Mouse (Mus musculus) left cerebral cortex, postnatal 10 days (tissue): ENCODE results near the gene Gm20388. TPM values are rescaled to one million over a fixed set of nuclear protein-coding genes. Genes with fewer than 3 reads are reported as not detected.
"Not testable (repeated sequence)": the region's sequence is repeated elsewhere in the genome, so short reads cannot be mapped to it uniquely, and the experiment has no call there.

Experiments used
- DNase-seq, 2 experiments: peaks; one replicate each; pipeline ENCODE4 v3.0.0; 2021 to 2022; ENCODE audit warnings: low spot score in 2 of 2, mixed read lengths in 1 of 2; ENCODE audit errors: extremely low spot score in 1 of 2
- intact Hi-C: fragments of 180-260 bp; cut with DNase I; formaldehyde crosslinking; loops from one replicate; pipeline ENCODE4 v1.15.1; 2025
- total RNA-seq, 2 experiments: library from RNA; stranded (reverse); gene quantifications; 2 replicates each; pipeline ENCODE4 v1.2.3; 2021

The Gm20388 gene
- total RNA-seq, 2 experiments from 2014 or later, result 4.4 to 9.0 TPM

DNA sequence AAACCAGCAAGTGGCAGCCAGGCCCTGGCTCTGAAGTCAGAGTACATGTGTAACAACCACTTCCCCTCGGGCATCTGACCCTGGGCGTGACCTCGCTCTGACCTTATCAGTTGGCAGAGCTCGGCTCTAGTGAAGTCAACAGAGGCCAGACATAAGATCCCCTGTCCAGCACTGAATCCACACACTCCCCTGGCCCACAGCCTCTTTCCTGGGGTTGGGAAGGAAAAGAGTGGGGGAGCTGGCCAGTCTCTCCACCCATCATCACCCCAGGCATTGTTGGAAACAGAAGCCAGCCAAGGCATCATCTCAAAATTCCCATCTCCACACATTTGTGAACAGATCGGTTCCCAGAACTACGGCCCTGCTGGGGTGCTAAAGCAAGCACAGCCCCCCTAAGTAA, 1507.4 kb downstream of the Gm20388 start:
- peak in 1 of 2 experiments; percentile 48 for DNase-seq
- intact Hi-C loops, result no loop called here

DNA sequence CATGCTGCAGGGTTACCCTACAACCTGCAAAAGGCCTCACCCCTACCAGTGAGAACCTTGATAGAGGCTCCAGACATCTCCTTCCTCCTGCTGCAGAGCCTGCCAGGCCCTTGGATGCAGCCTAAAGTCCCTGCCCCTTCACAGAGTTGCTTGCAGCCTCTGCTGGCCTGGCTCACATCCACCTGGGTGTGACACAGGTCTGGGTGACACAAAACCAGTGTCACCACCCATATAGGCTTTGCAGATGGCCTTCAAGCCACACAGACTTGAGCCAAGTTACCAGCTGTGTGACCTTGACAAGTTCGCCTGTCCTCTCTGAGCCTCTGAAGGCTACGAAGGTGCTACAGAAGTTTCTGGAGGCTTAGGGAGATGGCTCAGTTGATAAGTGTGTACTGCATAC, 1508.9 kb downstream of the Gm20388 start:
- no peak for DNase-seq
- intact Hi-C loops, result no loop called here

DNA sequence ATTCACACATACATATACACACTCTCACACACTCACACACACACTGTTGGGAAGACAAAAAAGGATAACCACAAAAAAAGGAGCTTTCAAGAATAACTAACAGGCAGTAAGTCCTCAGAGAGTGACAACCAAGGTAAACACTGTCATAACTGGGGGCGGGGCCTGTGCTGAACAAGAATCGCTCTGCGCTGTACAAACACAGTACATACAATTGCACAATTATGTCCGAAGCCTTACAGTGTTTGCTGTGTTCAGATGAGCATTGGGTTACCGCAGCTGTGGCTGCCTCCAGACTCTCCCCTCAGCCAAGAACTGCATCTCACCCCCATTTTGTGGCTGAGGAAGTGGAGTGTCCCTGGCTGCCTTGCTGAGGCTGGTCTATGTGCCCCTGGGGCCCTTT, 1510.4 kb downstream of the Gm20388 start:
- intact Hi-C loops, result no loop called here
- no peak for DNase-seq

DNA sequence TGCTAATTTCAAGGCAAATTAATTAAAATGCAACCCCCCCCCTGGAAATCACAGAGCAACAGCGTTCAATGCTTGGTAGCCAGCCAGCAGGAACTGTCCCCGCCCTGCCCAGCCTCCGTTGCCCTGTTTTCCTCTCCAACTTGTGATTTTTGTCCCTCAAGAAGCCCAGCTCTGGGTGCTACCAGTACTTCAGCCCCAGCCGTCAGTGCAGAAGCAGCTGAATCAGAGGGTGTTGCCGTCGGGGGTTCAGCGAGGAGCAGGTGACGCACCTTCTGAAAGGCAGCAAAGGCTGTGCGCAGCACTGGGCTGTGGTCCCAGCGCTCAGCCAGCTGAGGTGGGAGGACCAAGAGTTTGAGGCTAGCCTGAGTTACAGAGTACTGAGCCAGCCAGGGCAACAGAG, 1513.4 kb downstream of the Gm20388 start:
- no peak for DNase-seq
- intact Hi-C loops, result no loop called here

DNA sequence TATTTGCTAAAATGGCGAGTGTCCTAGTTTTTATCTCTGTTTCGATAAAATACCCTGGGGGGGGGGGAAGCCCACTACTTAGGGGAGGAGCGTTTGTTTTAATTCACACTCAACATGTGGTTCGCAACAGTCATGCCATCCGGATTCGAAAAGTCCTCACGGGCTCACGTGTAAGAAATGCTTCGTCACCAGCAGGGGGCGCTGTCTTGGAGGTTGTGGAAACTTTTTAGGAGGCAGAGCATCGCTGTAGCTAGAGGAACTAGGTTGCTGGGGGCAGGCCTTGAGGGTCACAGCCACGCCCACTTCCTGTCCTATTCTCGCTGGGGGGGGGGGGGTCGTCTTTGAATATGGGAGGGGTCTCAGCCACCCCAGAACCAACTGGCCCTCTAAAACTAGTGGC, 1514.0 kb downstream of the Gm20388 start:
- intact Hi-C loops, result no loop called here
- no peak for DNase-seq

DNA sequence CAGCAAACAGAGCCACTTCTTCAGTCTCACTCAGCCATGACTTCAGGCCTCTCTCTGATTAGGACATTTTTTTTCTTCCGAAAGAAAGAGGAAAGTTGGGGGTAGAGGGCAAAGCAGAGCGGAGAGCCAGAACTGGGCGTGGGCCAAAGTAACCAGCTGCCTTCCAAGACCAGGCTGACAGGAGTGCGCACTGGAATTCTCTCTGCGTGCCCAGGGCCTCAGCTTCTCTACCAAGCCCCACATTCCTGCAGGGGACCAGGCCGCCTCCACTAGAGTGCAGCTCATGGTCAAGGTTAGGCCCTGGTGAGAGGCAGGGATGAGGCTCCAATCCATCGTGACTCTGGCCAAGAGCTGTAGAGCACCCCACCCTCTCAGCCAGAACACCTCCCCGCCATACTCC, 1520.9 kb downstream of the Gm20388 start:
- DNase-seq, result peak in 1 of 2 experiments; percentile 58
- intact Hi-C loops, result no loop called here

DNA sequence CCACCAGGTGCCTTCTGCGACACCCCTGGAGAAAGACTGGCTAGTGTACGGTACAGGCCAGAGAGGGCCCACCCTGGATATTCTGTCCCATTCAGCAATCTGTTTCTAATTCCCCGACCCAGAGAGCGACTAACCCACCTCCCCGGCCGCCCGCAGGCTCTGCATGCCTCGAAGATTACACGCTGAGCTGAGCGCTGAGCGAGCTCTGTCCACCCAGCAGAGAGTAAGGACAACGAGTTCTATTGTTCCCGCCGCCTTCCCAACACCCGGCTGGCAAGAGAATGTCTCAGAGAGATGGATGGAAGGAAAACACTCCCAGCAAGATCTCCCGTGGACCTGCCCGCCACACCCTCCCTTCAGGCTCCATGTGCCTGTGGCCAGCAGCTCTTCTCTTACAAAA, 1522.8 kb downstream of the Gm20388 start:
- peak in 1 of 2 experiments; percentile 68 for DNase-seq
- intact Hi-C loops, result no loop called here

DNA sequence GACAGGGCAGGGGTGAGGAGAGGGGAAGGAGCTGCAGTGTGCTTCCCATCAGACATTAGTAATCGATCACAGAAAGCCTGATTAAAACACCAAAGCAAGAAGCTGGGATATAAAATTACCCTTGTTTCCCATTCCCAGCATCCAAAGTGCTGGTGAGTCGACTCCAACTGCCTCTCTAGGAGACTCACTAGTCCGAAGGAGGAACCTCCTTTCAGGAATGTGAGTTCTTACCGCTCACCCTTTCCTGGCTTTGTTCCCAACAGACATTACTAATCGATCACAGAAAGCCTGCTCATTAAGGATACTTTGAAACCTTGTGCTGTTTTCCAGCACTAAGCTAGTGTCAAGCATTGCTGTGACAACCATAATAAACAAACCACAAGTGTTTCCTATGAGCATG, 1526.0 kb downstream of the Gm20388 start:
- no peak for DNase-seq
- intact Hi-C loops, result no loop called here

DNA sequence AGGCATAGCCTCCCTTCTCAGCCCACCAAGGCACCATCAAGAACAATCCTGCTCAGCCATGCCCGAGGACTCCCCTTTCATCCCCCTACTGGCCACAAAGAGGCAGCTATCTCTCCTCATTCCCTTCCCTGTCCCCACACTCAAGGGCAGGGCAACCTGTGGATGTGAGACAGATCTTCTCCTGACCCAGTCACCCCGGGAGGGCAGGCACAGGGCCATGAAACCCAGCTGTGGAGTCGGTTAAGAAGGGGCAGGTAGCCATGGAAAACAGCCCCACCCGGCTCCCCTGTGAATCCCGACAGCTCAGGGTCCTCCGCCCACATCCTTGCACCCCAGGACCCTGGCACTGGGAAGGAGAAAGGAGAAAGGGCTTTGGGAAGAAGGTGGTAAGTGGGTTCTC, 1526.9 kb downstream of the Gm20388 start:
- intact Hi-C loops, result no loop called here

DNA sequence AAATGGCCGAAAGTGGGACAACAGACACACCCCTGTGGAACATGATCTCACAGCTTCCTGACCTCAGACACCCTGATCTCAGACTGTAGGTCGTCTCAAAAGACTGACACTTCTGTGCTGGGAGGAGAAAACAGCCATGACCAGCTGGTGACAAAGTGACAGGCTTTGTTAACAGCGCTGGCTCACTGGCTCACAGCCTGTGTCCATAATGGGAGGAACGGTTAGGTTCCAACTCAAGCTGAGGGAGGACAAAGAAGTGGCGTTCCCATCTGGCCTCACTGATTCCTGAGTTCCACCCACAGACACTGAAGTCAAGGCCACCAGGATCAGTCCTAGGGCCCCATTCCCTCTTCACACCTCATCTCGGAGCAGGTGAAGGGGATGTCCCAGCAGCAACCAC, 1527.5 kb downstream of the Gm20388 start:
- intact Hi-C loops, result no loop called here
- no peak for DNase-seq

More for the DNA sequence above, 1526.9 kb downstream of the Gm20388 start:
- DNase-seq, result peak in 1 of 2 experiments; percentile 82

DNA sequence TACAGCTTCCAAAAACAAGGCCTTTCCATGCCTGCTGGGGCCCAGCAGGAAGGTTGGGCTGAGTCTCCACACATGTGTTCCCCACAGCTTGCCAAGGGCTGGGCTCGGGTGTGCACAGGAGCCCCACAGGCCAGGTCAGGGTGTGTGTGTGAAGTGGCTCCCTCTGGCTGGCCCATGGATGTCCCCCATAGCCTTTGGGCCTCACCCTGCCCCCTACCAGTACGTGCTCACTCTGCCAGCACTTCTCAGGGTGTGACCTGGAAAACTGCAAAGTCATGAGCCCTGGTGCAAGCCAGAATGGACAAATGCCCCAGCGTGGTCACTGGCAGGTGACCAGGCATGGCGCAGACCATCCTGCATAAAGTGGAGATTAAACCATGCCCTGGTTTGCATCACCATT, 1528.7 kb downstream of the Gm20388 start:
- peak in 1 of 2 experiments; percentile 65 for DNase-seq

DNA sequence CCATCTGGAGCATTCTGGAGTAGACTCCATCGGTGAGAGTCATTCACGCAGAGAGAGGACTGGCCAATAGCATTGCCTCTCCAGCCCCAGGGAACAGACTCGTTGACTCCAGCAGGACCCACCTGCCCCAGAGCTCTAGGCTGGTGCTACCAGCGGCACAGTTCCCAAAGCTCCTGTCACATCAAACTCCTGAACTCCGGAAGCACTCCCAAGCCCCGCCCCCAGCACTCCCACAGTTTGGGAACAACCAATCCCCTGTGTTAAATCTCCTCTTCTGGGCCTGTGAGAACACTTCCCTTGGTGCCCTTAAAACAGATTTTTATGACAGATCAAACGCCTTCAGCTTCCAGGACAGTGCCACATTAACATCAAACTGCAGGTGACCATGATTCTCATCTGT, 1532.7 kb downstream of the Gm20388 start:
- DNase-seq, result no peak
- intact Hi-C loops, result no loop called here

More for the DNA sequence above, 1528.7 kb downstream of the Gm20388 start:
- intact Hi-C loops, result no loop called here

DNA sequence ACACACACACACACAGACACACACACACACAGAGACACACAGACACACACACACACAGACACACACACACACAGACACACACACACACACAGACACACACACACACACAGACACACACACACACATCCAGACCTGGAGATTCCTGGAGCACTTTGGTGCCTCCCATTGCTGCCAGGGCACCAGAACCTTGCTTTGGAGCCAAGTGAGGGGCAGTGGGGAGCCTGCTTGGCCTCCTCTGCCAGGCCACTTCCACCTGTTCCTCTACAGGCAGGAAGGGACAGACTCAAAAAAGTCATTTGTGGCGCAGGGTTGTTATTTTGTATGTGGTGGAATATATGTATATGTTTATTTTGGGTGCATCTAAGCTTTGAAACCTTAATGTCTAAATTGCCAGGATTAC, 1533.9 kb downstream of the Gm20388 start:
- intact Hi-C loops, result not testable (repeated sequence)

DNA sequence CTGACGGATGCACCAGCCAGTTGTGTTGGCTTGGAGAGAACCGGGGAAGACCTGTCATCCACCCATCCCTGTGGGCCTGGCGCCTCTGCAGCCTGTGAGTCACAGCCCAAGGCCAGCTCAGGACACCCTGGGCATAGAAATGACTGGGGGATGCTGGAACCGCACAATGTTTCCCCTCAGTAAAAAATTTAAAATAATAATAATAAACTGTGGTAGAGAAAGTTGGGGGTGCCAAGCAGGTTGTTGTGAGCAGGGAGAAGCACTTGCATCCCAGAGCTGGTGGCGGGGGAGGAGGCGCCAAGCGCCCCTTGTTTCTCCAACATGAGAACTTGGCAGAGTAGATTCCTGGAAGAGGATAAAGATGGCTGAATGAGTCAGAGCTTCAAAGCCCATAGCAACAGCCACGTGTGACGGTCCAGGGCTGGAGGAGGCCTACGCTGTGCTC, 1534.4 kb downstream of the Gm20388 start:
- DNase-seq, result peak in 1 of 2 experiments; percentile 31
- intact Hi-C loops, result no loop called here

More for the DNA sequence above, 1533.9 kb downstream of the Gm20388 start:
- DNase-seq, result not testable (repeated sequence)

DNA sequence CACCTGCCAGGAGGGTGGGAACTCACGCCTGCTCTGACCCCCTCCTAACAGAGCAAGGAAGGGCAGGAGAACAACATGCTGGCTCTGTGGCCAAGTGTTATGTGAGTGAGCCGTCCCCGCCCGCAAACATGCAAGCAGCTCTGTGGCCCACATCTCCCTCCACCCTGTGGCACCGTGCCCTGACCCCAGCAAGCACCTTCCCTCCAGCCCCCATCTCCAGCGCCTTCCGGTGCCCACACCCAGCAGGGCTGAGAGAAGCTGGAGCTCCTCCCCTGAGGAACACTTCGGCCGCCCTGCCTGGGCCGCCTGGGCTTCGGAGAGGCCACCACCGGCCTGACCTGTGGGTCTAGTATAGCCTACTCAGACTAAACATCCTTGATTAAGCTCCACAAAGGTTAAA, 1535.5 kb downstream of the Gm20388 start:
- intact Hi-C loops, result no loop called here
- DNase-seq, result no peak

DNA sequence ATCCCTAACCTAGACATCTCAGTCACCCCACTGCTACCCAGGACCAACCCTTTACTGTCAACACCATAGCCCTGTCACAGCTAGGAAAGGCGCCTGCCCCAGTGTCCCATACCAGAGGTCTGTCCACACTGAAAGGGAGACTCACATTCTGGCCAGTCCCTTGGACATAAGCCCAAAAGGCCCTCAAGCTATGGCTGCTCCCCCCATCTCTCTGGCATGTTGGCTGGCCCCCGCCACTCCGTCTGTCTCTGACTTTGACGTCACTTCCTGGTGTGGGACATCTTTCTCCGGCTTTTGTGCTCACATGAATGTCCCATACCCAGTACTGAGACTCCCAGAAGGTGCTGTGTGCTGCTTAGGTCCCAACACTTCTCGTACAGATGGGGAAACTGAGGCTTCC, 1536.2 kb downstream of the Gm20388 start:
- intact Hi-C loops, result no loop called here
- no peak for DNase-seq

DNA sequence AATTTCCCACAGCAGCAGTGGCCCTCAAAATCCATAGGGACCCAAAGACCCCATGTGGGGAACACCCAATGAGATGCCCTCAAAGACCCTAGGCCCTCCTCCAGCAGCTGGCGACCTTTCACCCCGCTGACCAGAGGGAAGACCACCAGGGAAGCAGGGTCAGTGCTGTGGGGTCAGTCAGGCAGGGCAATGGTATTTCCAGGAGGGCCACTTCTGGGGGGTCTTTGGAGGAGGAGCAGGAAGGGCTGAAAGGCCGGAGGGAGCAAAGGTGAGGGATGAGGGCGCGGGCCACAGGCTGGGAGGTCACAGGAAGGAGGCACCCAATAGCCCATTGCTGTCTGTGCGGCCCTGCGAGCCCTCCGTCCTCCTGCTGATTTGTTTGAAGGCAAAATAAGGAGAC, 1539.6 kb downstream of the Gm20388 start:
- DNase-seq, result no peak
- intact Hi-C loops, result no loop called here

DNA sequence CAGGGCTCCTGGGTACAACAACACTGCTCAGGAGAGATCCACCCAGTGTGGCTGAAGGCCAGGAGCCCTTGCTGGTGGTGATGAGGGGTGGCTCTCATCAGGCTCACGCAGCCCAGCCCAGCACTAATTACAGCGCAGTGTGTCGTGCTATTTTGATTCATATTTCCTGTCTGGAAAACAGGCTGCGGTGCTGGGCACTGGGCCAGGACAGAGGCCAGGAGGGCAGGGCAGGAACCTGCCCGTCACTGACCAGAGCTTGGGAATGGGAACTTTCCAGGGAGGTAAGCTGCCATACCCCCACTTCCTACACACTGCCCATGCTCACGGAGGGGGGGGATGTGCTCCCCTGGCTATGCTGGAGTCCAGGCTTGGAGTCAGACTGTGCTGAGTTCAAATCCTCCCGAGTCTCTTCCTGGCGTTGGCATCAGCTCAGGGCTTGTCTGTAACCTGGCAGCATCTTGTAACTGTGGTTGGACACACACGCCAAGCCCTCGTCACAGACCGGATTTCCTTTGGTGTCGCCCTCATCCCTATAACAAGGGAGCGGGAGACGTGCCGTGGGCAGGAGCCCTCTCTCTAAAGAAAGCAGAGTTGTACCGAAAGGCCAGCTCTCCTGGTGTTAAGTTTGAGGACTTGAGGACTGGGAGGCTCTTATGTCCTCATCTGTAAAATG, 1540.9 kb downstream of the Gm20388 start:
- intact Hi-C loops, result no loop called here
- DNase-seq, result peak in 1 of 2 experiments; percentile 87

DNA sequence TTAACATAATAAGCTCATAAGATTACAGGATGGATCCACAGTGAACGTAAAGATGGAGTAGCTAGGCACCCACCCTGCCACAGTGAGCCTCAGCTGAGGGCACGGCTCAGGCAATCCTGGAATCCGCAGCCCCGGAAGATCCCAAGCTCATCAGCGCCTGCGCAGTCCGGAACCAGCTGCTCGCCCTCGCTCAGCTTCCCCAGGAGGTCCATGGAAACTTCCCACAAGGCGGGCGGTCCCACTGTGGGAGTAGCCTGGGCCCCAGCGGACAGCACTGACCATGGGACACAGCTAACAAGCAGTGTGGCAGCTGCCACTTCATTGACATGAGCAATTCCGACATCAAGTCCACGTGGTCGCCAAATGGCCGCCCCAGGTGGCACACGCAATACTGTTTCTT, 1544.1 kb downstream of the Gm20388 start:
- DNase-seq, result peak in 1 of 2 experiments; percentile 76

DNA sequence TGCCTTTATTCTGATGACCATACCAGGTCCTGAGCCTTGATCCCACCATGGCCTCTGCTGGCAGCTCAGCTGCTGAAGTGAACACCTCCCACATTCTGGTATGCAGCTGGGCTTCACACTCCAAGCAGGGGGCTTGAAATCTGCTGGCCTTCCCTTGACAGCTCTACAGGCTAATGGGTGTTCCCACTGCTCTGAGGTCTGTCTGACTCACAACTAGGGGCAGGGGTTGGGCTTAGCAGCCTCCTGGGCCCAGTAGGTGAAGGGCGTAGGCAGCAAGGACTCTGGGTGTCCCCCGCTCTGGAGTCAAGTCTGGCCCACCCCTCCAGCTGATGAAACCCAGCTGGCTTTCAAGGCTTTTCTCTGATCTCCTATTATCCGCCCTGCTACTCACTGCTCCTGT, 1550.6 kb downstream of the Gm20388 start:
- intact Hi-C loops, result no loop called here
- no peak for DNase-seq

More for the DNA sequence above, 1544.1 kb downstream of the Gm20388 start:
- intact Hi-C loops, result no loop called here

DNA sequence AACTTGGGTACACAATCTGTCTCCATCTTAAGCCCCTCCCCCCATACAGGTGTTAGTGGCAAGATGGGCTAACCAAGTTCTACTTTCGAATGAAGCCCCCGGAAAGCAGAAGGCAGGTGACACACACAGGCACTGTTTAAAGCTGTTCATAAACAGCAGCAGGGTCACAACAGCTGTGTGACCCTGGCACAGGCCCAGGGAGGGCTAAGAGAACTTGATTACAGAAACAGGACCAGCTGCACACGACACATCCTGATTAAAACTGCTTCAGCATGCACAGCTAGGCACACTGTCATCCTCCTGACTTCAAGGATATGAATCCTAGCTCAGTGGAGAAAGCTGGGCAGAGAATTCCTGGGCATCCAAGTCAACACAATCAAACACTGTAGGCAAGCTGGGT, 1551.5 kb downstream of the Gm20388 start:
- intact Hi-C loops, result no loop called here
- no peak for DNase-seq
